Mouse (Mus musculus) lung, embryonic 14.5 days (tissue): ENCODE results near the gene Qtrt1. TPM values are rescaled to one million over a fixed set of nuclear protein-coding genes. Genes with fewer than 3 reads are reported as not detected.
"Not testable (repeated sequence)": the region's sequence is repeated elsewhere in the genome, so short reads cannot be mapped to it uniquely, and the experiment has no call there.

Source experiments
- ATAC-seq: fragments of 200-750 bp; cut with Nextera tagmentation; 2 replicates; pipeline ENCODE4 v1.8.0; 2017; ENCODE audit warnings: mild to moderate bottlenecking, moderate TSS enrichment, moderate library complexity; ENCODE audit not compliant: insufficient read depth
- DNase-seq: peaks from one replicate; pipeline ENCODE4 v3.0.0-alpha.2; 2015
- H3K27ac ChIP-seq: fragments of 300-500 bp; sonication (generic); 2 replicates; pipeline ENCODE4 v1.5.1; 2014; ENCODE audit warnings: low read depth, mild to moderate bottlenecking, moderate library complexity
- H3K27me3 ChIP-seq: fragments of 300-500 bp; sonication (generic); 2 replicates; pipeline ENCODE4 v1.6.1; 2014; ENCODE audit warnings: low read length, control low read depth; ENCODE audit not compliant: insufficient read depth
- H3K36me3 ChIP-seq: fragments of 300-500 bp; sonication (generic); 2 replicates; pipeline ENCODE4 v1.6.1; 2014; ENCODE audit warnings: control low read depth; ENCODE audit not compliant: insufficient read depth
- H3K4me1 ChIP-seq: fragments of 300-500 bp; sonication (generic); 2 replicates; pipeline ENCODE4 v1.6.1; 2014; ENCODE audit warnings: antibody characterized with exemption, control low read depth; ENCODE audit not compliant: insufficient read depth
- H3K4me2 ChIP-seq: fragments of 300-500 bp; sonication (generic); 2 replicates; pipeline ENCODE4 v1.6.1; 2014; ENCODE audit warnings: mild to moderate bottlenecking
- H3K4me3 ChIP-seq: fragments of 300-500 bp; sonication (generic); 2 replicates; pipeline ENCODE4 v1.5.1; 2014; ENCODE audit warnings: low read depth, low read length
- H3K9ac ChIP-seq: fragments of 300-500 bp; sonication (generic); 2 replicates; pipeline ENCODE4 v1.6.1; 2014
- H3K9me3 ChIP-seq: fragments of 300-500 bp; sonication (generic); 2 replicates; pipeline ENCODE4 v1.6.1; 2016; ENCODE audit warnings: low read depth, low read length, control low read depth
- CTCF ChIP-seq: IDR thresholded peaks from 2 replicates; pipeline ENCODE4 v1.5.1; 2016; ENCODE audit warnings: antibody characterized with exemption, low read depth
- WGBS: fragments of 180-500 bp; shearing (Covaris S2); extraction: QIAGEN DNeasy Blood & Tissue Kit; methylation state at CpG from one replicate; pipeline ENCODE4 v1.1.7; 2014; 5-methylcytosine and 5-hydroxymethylcytosine counted together
- polyA plus RNA-seq: library from polyadenylated mRNA; unstranded; fragments of >200 nt; fragmentation: Nextera tagmentation; extraction: Ambion mirVana; gene quantifications from 2 replicates; pipeline ENCODE4 v1.2.1, GENCODE M21; 2014

The Qtrt1 gene
- polyA plus RNA-seq, 1 experiment from 2014 or later: 55.1 TPM

- Histone ChIP-seq H3K4me2 (no peak overlapping the region), H3K4me1 (no peaks in the 10 kb centered on the region), H3K9me3 (no peaks in the 10 kb centered on the region), H3K27me3 (no peaks in the 10 kb centered on the region), H3K4me3 (no peak overlapping the region), H3K36me3 (peaks cover 45% of the 10 kb centered on the region), H3K27ac (no peak overlapping the region), H3K9ac (no peak overlapping the region)
- 84% methylated on average over 3 of the region's 3 CpGs for WGBS
- DNase-seq (no peak), ATAC-seq (no peak)
- no peak for TF ChIP-seq CTCF
Measured at GRCm38 (mm10) chr9:21463766-21464564, 52.3 kb downstream of the Qtrt1 start.

DNA sequence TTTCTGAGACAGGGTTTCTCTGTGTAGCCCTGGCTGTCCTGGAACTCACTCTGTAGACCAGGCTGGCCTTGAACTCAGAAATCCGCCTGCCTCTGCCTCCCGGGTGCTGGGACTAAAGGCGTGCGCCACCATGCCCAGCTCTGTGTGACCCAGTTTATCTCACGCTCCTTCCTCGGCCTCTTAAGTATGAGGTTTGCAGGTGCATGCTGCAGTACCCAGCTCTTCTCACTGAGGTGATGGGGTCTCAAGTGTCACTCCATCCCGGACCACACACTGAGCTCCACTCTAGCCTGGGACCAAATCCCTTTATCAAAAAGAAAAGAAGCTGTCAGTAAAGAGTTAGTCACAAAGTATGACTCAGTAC, 52.9 kb downstream of the Qtrt1 start:
- H3K4me3 ChIP-seq, DNase-seq, H3K4me1 ChIP-seq, ATAC-seq, H3K4me2 ChIP-seq, H3K27ac ChIP-seq, H3K9ac ChIP-seq, H3K27me3 ChIP-seq, H3K9me3 ChIP-seq: not testable (repeated sequence)
- WGBS: 87% methylated on average over 7 of the region's 7 CpGs
- H3K36me3 ChIP-seq: peaks cover 45% of the 10 kb centered on the region

DNA sequence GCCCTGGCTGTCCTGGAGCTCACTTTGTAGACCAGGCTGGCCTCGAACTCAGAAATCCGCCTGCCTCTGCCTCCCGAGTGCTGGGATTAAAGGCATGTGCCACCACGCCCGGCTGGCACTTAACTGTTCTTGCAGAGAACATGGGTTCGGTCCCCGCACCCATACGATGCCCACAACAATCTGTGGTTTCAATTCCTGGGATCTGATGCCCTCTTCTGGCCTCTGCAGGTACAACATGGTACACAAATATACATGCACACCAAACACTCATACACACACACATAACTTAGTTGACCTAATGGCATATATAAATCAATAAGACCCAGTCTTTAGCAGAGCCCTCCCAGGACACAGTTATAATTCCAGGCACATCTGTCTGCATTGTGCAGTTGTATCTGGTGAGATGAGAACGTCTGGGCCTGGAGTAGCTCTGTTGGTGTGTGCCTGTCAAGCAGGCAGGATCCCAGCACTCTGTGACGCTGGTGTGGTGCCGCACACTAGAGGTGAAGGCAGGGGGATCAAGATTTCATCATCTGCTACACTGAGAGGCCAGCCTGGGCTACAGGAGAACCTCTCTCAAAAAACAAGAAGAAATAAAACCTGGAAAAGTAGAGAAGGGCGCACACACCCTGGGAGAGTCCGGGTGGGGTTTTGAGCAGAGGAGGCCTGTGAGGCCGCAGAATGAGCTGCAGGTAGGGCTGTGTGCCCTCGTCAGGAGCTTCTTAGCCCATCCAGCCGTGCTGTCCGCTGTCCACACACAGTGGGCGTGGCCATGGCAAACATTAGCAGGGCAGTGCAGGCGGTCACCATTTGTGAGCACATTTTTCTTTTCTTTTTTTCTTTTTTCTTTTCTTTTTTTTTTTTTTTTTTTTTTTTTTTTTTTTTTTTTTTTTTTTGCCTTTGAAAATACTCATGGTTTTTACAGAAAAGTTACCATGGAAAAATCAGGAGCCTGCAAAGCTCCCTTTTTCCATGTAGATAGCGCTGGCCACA, 57.7 kb downstream of the Qtrt1 start:
- no peak overlapping the region for H3K4me2 ChIP-seq
- peak; percentile 68 for TF ChIP-seq CTCF
- peaks cover 76% of the 10 kb centered on the region for H3K36me3 ChIP-seq
- ATAC-seq (no peak), DNase-seq (peak; percentile 56)
- 80% methylated on average over 20 of the region's 20 CpGs for WGBS
- no peaks in the 10 kb centered on the region for H3K4me1 ChIP-seq
- no peaks in the 10 kb centered on the region for H3K27me3 ChIP-seq
- H3K27ac ChIP-seq: no peak overlapping the region
- no peaks in the 10 kb centered on the region for H3K9me3 ChIP-seq
- no peak overlapping the region for H3K4me3 ChIP-seq
- no peak overlapping the region for H3K9ac ChIP-seq

Other genes with a start within 250 kb of the Qtrt1 start
- 8.4 and 9.4 TPM in 2 replicates for gene Pde4a, start 246.1 kb upstream of the Qtrt1 start, polyA plus RNA-seq
- 42.8 and 44.6 TPM in 2 replicates for gene Keap1, start 172.5 kb upstream of the Qtrt1 start, polyA plus RNA-seq
- gene S1pr5, start 163.4 kb upstream of the Qtrt1 start, polyA plus RNA-seq: not detected in 2 replicates
- 33.7 and 34.7 TPM in 2 replicates for gene Atg4d, start 146.5 kb upstream of the Qtrt1 start, polyA plus RNA-seq
- 12.2 and 14.3 TPM in 2 replicates for gene Kri1, start 123.9 kb upstream of the Qtrt1 start, polyA plus RNA-seq
- 45.3 and 48.1 TPM in 2 replicates for gene Cdkn2d, start 120.4 kb upstream of the Qtrt1 start, polyA plus RNA-seq
- gene Ap1m2, start 99.5 kb upstream of the Qtrt1 start, polyA plus RNA-seq: 45.7 and 45.8 TPM in 2 replicates
- gene Slc44a2, start 91.1 kb upstream of the Qtrt1 start, polyA plus RNA-seq: 122 TPM in 2 replicates
- gene Ilf3, start 44.0 kb upstream of the Qtrt1 start, polyA plus RNA-seq: 217 and 223 TPM in 2 replicates
- 67.9 and 71.8 TPM in 2 replicates for gene Dnm2, start 13.1 kb downstream of the Qtrt1 start, polyA plus RNA-seq
- gene Tmed1, start 98.4 kb downstream of the Qtrt1 start, polyA plus RNA-seq: 106 and 108 TPM in 2 replicates
- gene AB124611, start 114.3 kb downstream of the Qtrt1 start, polyA plus RNA-seq: 3.0 and 3.8 TPM in 2 replicates
- 69.4 and 76.5 TPM in 2 replicates for gene Carm1, start 135.1 kb downstream of the Qtrt1 start, polyA plus RNA-seq
- gene Timm29, start 180.9 kb downstream of the Qtrt1 start, polyA plus RNA-seq: 35.6 and 36.3 TPM in 2 replicates
- gene Yipf2, start 181.0 kb downstream of the Qtrt1 start, polyA plus RNA-seq: 17.0 and 17.9 TPM in 2 replicates
- gene Smarca4, start 204.3 kb downstream of the Qtrt1 start, polyA plus RNA-seq: 106 and 114 TPM in 2 replicates